Mouse (Mus musculus): ENCODE data around the gene Slc37a1.
"Not testable (repeated sequence)": the region's sequence is repeated elsewhere in the genome, so short reads cannot be mapped to it uniquely, and the experiment has no call there.

Slc37a1 gene

DNA sequence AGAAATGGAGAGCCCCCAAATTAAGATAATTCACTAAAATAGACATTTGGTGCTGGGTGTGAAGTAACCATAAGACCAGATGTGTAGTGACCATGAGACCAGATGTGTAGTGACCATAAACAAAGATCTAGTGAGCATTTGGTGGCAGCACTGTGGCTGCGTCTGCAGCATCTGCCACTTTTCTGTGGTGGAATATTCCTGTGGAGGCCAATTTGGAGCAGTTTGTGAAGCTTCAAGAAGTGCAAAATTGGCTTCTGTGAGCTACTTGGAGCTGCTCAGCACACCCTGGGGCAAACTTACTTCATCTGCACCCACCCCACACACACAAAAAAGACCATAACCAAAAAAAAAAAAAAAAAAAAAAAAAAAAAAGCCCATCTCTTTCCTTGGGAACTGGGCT, 18.6 kb upstream of the Slc37a1 start:
- no peak for DNase-seq (ENCODE audit: low read depth, low spot score)

DNA sequence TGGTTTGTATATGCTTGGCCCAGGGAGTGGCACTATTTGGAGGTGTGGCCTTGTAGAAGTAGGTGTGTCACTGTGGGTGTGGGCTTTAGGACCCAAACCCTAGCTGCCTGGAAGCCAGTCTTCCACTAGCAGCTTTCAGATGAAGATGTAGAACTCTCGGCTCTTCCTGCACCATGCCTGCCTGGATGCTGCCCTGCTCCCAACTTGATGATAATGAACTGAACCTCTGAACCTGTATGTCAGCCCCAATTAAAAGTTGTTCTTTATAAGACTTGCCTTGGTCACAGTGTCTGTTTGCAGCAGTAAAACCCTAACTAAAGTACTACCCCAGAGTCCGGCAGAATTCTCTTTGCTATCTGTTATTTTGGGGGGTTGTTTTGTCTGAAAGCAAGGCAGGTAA, 16.8 kb upstream of the Slc37a1 start:
- no peak for DNase-seq (ENCODE audit: low read depth, low spot score)

DNA sequence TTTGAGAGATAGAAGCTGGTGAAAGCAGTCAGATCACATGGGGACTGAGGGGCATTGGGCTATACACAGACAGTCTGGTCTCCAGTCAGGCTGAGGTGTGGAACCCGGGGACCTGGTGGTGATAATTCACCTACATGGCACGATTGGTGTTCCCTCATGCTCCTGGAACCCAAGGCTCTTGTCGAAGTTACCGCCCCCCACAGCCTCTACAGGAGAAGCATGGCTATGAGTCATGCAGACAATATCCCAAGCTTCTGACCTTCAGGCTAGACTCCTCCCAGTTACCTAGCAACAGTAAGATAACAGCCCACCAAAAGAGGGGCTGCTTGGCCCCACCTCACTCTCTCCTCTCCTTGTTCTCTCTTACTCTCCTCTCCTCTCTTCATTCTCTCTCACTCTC, 16.3 kb upstream of the Slc37a1 start:
- no peak for DNase-seq (ENCODE audit: low read depth, low spot score)

DNA sequence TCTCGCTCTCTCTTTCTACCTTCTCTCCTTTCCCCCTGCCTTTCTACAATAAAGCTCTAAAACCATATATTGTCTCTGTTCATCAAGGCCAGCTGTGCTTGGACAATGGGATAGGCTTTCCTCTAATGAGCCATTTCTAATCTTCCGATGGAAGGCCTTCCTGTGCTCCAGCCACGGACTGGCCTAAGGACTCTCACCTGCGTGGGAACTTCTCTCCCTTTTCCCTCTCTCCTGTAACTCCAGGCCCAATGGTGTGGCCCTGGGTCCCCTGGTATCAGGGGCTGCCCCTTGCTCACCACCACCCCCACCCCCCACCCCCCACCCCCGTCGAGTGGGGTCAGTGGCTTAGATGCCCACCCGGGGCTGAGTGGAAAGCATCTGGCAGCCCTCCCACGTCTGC, 15.9 kb upstream of the Slc37a1 start:
- DNase-seq (ENCODE audit: low read depth, low spot score), result not testable (repeated sequence)

DNA sequence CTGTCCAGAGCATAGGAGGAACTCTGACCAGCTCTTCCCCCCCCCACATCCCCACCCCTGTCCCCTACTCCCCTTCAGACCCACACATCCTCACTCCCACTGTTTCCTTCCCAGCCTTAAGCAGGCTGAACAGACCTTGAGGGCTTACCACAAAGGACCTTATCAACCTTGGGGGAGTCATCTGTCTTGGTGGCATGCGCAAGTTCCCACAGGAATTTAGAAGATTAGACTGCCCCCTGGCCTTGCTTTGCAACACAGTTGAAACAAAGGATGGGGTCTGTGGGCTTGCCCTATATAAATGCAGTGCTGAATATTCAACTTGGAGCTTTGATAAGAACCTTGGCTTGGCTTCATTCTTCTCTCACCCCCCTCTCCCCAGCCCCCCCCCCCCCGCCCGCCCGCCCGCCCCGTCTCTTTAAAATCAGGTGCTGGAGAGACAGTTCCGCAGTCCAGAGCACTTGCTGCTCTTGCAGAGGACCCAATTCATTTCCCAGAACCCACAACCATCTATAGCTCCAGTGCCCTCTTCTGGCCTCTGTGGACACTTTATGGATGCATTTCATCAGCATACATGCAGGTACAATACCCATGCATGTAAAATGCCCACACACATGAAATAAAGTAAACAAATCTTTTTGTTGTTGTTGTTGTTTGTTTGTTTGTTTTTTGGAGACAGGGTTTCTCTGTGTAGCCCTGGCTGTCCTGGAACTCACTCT, 15.3 kb upstream of the Slc37a1 start:
- DNase-seq (ENCODE audit: low read depth, low spot score), result peak; percentile 70

DNA sequence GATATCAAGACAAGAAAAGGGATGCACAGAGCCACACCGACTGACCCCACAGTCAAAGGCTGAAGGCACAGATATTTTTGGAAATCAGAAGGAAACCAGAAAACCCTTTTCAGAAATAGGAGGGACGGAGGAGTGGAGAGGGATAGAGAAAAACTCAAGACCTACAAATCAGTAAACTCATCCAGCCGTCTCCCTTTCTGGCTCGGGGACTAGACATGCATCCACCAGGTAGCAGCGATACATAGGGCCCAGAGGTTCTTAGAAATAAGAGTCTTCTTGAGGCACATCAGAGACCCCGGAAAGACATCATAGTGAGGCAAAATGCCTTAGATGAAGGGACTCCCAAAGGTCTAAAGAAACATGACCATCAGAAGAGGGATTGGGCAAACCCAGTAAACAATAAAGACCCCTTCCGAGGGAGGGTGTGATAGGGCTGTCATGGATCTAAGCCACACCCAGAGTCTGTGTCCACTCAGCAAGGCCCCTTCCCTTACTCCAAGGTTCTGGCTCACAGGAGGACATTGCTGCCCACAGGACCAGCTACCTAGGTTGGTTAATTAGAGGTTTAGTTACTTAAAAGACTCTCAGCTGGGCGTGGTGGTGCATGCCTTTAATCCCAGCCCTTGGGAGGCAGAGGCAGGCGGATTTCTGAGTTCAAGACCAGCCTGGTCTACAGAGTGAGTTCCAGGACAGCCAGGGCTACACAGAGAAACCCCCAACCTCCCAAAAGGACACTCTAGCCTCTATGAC, 14.0 kb upstream of the Slc37a1 start:
- no peak for DNase-seq (ENCODE audit: low read depth, low spot score)

DNA sequence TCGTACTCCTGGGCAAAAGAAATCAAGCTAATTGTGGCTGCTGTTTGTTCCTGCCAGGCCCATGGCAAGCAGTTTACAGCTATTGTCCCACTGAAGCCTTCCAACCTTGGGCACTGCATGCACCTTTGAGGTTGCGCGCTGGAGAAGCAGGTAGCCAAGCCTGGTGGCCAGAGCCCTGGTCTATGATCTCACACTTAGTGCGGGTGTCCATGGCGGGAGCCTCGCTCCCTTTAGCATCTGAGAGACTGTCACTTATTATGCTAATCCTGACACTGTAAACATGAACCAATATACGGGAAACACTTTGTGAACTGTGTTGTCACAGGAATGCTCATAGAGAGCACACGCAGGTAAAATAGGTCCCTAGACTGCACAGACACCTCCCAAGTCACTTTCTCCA, 13.0 kb upstream of the Slc37a1 start:
- DNase-seq (ENCODE audit: low read depth, low spot score), result no peak

DNA sequence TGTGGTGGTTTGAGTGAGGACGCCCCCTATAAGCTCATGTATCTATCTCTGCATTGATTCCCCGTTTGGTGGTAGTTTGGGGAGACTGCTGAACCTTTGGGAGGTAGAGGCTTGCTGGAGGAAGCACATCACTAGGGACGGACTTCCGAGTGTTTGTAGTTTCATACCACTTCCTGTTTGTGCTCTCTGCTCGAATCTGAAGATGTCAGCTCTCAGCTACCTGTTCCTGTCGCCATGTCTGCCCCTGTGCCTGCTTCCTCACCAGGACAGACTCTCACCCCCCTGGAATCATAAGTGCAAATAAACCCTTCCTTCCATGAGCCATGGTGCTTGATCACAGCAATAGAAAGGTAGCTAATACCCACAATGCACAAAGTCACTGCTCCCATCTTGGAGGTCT, 11.4 kb upstream of the Slc37a1 start:
- no peak for DNase-seq (ENCODE audit: low read depth, low spot score)

DNA sequence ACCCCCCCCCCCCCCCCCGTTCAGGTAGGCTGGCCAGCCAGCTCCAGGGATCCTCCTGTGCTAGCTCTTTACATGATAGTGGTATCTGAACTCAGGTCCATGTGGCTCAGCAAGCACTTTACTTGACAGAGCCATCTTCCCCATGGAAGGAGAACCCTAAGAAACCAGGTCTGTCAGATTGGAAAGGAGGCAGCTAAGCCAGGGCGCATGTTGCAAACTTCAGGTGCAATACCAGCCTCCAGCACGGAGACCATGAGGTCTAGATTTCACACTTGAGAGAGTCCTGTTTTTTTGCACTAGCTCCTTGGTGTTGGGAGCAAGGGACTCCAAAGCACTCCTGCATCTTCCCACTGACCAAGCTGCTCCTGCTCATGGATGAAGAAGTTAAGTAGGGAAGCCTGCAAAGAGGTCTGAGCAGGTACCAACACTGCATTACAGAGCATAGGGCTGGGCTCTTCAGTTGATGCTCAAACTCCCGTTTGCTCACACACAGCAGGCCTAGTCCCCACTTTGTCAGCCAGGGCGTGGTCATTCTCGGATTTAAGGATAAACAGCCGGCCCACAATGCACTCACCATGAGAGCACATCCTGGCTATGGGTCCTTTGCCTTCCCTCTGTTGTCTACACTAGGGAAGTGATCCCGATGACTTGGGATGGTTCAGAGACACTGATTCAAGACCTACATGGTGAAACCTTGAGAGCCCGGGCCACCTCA, 10.2 kb upstream of the Slc37a1 start:
- DNase-seq (ENCODE audit: low read depth, low spot score), result no peak

DNA sequence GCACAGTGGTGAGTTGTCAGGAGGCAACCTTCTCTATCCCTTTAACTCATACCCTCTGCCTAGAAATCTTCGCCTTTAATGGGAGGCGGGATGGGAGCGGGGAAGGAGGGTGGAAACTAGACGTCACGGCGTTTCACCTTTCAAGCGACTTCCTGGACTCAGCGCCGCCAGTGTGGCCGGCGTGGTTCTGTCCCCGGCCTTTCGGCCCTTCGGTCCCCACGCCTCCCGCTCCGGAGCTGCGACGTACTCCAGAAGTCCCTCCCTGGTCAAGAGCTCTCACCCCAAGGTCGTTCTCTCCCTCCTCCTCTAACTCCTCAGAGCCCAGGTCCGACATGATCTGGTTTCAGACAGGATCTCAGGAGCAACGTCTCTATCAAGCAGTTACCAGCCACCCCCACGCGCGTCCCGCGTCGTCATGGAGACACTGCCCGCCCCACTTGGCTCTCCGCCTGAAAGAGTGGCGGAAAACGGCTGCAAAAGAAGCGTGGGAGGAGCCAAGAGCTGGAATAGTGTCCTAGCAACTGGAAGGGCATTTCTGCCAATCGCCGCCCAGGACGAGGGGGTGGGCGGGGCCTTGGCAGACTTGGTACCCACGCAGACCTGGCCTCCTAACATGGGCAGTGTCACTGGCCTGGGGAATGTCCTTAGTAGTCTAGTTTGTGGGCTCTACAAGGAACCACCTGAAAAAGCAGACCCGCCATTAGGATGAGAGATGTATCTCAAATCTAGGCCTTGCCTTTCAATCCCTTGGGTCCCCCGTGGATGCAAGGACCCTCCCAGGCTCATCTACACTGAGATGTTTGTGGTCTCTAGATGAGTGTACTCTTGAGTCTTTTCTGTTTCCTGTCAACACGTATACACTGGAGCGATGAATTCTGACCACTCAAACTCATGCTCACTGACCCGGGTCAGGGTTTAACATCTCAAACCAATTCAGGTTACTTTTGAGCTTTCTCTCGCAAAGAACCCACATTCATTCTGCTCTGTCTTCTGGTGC, 9.4 kb upstream of the Slc37a1 start, which contains the start of gene Rsph1:
Gene Rsph1, minus strand, starts transcription at position 462 of the 997 bp plus-strand sequence.
- DNase-seq (ENCODE audit: low read depth, low spot score), result peak; percentile 95

DNA sequence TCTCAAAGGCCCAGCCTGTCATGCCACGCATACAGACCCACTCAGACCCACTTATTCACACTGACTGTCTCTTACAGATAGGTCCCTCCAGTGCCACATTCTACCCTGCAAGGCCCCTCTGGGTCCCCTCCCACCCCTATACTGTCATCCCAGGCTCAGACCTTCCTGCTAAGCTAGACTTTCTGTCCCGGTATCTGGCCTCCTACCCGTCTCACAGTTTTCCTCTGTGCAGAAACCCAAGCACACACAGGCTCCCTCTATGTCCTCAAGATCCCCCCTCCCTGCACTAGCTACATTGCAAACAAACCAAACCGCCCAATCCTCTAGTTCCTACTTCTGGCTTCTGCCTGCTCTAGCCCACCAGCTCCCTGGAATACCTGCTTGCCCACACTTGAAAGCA, 8.7 kb upstream of the Slc37a1 start:
- no peak for DNase-seq (ENCODE audit: low read depth, low spot score)

DNA sequence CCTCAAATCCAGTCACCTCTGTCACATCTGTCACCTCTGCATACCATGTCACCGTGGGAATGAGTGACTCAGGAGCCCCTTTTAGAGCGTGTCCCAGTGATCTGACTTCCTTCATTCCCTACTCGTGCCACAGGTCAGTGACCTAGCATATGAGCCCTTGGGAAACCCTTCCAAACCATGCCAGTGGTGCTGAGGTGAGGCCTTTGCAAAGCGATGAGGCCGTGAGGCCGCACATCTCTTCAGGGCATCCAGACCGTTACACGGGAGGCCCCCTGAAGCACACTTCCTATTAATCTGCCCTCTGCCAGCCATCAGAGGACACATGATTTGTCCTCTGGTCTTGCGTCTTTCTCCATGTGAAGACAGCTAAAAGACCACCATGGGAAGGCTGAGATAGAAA, 7.1 kb upstream of the Slc37a1 start:
- DNase-seq (ENCODE audit: low read depth, low spot score), result no peak

DNA sequence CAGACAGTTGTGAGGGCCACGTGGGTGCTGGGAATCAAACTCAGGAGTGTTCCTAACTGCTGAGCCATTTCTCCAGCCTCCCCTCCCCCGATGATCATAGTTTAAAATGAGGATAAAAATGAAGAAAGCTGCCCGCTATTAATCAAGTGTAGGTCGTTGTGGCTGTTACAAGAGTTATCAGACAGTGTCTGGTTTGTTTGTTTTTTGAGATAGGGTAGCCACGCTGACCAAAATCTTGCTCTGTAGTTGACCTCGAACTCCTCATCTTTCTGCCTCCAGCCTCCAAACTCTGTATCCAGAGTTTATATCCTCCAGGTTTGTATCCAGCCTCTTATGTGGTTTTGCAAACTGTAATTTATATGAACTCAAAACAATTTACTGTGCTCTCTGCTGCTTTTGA, 6.3 kb upstream of the Slc37a1 start:
- no peak for DNase-seq (ENCODE audit: low read depth, low spot score)

DNA sequence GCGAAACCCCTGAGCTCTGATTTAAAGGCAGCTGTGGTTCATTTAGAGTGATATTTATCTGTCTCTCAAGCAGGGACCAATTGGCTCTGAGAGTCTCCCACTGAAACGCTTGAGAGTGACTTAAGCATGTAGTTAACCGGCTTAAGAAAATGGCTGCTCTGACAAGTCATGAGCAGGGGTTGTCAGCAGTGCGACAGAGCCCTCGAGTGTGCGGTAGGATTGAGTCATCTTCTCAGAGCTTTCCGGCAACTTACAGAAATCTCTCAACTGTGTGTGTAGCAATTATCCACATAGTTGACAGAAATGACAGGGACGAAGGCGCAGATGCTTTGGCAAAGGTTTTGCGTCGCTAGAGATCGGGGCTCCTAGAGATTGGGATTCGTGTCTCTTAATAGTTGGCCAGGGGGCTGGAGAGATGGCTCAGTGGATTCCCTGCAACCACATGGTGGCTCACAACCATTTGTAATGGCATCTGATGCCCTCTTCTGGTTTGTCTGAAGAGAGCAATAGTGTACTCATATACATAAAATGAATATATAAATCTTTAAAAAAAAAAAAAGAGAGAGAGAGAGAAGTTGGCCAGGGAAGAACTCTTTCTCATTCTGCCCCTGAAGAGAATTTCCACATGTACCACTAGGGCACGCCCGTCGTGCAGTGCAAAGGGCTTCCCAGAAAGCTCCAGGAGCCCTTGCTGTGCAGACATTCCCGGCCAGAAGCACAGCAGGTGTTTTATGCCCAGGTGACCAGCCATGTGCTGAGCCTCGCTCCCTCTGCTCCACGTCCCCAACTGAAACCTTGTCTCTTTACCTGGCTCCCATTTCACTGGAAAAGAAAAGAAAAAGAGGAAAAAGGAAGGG, 4.5 kb upstream of the Slc37a1 start:
- DNase-seq (ENCODE audit: low read depth, low spot score), result peak; percentile 67

DNA sequence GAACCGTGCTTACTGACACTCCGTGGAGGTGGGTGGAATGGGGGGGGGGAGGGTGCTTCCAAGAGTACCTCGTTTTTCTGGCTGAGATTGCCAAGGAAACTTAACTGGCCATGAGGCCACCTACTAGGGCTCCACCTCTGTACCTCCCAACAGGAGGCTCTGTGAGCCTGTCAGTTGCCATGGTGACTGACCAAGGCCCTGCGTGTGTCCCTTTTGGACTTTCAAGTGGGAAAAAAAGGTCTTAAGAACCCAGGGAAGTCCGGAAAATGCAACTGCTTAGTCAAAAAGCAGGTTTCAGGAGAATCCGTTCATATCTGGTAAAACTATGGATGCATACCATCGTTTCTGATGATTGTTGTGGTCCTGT, 3.9 kb upstream of the Slc37a1 start:
- DNase-seq (ENCODE audit: low read depth, low spot score), result peak; percentile 54

DNA sequence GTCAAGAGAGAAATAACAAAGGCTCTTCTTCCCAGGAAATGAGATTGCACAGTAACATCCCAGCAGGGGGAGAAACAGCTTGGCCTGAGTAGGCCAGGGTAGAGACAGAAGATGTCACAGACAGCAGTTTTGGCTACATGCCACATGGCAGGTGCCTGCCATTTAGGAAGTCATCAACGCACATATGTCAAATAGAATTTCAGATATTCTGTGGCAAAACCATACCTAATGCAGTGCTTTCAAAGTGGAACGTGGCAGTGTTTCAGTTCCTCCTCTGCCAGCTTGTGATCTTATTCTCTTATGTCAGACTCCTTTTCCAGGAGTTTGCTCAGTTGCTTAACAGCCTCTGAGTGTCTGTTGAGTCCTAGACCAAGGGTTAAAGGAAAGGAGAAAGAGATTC, 725 bp upstream of the Slc37a1 start:
- DNase-seq (ENCODE audit: low read depth, low spot score), result no peak

DNA sequence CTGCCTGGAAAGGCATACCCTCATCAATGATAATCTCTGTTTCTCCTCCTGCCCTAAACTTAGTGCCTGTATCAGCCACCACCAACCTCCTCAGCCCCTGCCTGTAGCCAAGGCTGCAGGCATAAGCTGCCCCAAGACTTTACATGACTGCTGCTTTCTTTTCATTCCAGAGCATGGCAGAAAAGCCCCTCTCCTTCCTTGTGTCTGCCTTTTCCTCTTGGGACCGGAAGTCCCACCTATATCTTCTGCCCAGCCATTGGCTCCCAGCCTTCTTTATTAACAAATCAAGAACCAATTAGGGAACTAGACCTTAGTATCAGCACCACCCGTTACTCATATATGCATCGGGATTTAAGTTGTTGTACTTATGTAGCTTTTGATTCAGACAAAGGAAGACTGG, 624 bp downstream of the Slc37a1 start:
- DNase-seq (ENCODE audit: low read depth, low spot score), result no peak

DNA sequence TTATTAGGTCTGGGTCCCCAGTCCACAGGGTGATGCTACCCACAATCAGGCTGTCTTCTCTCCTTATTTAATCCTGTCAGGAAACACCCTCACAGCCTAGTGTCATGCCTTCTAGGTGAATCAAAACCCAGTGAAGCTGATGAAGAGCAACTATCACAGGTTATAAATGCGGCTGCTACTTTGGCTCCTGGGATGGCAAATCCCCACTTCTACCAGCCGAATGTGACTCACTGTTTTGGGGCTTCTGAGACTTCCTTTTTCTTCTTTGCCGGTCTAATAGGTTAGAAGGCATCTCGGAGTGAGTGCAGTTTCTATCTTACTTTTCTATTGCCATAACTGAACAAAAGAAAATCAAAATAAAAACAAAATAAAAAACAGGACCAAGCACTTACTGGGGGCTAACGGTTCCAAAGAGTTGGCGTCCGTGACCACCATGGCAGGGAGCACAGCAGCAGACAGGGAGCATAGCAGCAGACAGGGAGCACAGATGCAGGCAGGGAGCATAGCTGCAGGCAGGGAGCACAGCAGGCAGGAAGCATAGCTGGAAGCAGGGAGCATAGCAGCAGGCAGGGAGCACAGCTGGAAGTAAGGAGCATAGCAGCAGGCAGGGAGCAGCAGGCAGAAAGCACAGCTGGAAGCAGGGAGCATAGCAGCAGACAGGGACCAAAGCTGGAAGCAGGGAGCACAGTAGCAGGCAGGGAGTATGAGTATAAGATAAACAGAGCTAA, 2.6 kb downstream of the Slc37a1 start:
- DNase-seq (ENCODE audit: low read depth, low spot score), result no peak

DNA sequence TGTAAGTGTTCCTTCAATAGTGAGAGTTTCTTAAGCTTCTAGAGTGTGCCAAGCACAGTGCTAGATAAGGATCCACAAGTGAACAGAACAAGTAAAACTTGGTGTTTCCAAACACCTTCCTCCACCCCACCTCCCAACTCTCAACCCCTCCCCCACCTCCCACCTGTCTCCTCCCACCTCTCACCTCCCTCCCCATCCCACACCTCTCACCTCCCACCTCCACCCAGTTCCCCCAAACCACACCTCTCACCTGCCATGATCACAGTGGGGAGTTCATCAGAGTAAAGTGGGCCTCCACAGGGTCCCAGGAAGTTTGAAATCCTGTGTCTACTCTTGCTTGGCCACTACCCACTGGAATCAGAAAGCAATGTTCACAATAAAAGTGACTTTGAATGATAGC, 3.7 kb downstream of the Slc37a1 start:
- no peak for DNase-seq (ENCODE audit: low read depth, low spot score)

DNA sequence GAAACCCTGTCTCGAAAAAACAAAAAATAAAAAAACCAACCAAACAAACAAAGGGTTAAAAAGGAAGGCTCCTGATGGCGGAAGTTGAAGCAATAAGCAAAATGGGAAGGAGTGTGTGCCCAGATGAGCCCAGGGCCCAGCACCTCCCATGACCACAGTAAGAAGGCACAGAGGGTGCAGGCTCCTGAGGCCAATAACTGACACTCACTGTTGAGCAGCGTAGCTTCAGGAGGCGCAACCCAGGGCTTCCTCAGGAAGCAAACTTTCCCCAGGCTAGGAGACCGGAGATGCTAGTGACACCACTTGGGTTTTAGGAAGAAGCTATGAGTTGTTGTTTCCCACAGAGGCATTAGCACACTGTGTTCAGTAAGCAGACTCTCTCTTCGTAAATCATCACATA, 4.3 kb downstream of the Slc37a1 start:
- no peak for DNase-seq (ENCODE audit: low read depth, low spot score)

Data from ZHBTc4 (cell line).